Mouse (Mus musculus) monocyte, adult 5-6 weeks (primary cell): ENCODE results near the gene 1700067K01Rik. TPM values are rescaled to one million over a fixed set of nuclear protein-coding genes. Genes with fewer than 3 reads are reported as not detected.
"Not testable (repeated sequence)": the region's sequence is repeated elsewhere in the genome, so short reads cannot be mapped to it uniquely, and the experiment has no call there.

ENCODE experiments used
- ATAC-seq: fragments of 153-309, 156-312 bp; replicated peaks from 2 replicates; pipeline ENCODE4 v1.8.0; 2017; ENCODE audit warnings: mild to moderate bottlenecking; ENCODE audit not compliant: low TSS enrichment, insufficient number of reproducible peaks, severe bottlenecking, poor library complexity, low FRiP score
- total RNA-seq: library from RNA; stranded (forward); fragments of 200-1000, 200-491, 200-594 nt; gene quantifications from 3 replicates; pipeline ENCODE4 v1.2.3, GENCODE M21; 2017

Gene 1700067K01Rik
- total RNA-seq, 1 experiment from 2014 or later = not detected

- no peak for ATAC-seq
These were observed 20.5 kb upstream of the 1700067K01Rik start for GRCm38 (mm10) chr8:83980845-83981244.

- no peak for ATAC-seq
These were observed 19.8 kb upstream of the 1700067K01Rik start for GRCm38 (mm10) chr8:83981533-83981932.

- ATAC-seq = no peak
These were observed 18.9 kb upstream of the 1700067K01Rik start for GRCm38 (mm10) chr8:83982449-83982848.

- not testable (repeated sequence) for ATAC-seq
These were observed 18.1 kb upstream of the 1700067K01Rik start for GRCm38 (mm10) chr8:83983222-83983621.

GRCm38 (mm10) chr8:83989243-83989642, 12.1 kb upstream of the 1700067K01Rik start:
- ATAC-seq = peak; percentile 48; the same call in 1 of the 2 replicates

GRCm38 (mm10) chr8:83990170-83990569, 11.1 kb upstream of the 1700067K01Rik start:
- no peak for ATAC-seq

GRCm38 (mm10) chr8:83992488-83992887, 8.8 kb upstream of the 1700067K01Rik start:
- no peak for ATAC-seq

- ATAC-seq = no peak
These were observed 7.3 kb upstream of the 1700067K01Rik start for GRCm38 (mm10) chr8:83994030-83994429.

- no peak for ATAC-seq
These were observed 5.3 kb upstream of the 1700067K01Rik start for GRCm38 (mm10) chr8:83995973-83996372.

GRCm38 (mm10) chr8:83996567-83997505, 4.5 kb upstream of the 1700067K01Rik start:
- 0 out of 2 replicates have a peak, but pooled peaks have one; percentile 24 for ATAC-seq

GRCm38 (mm10) chr8:83997511-83998141, 3.7 kb upstream of the 1700067K01Rik start, which contains the start of gene Samd1:
Samd1 (plus strand) TSS chr8:83997672.
- ATAC-seq = no peak

- ATAC-seq = 0 out of 2 replicates have a peak, but pooled peaks have one; percentile 7
These were observed 2.9 kb upstream of the 1700067K01Rik start for GRCm38 (mm10) chr8:83998231-83999056.

GRCm38 (mm10) chr8:83999057-83999705, 2.1 kb upstream of the 1700067K01Rik start:
- no peak for ATAC-seq

GRCm38 (mm10) chr8:83999825-84000224, 1.5 kb upstream of the 1700067K01Rik start:
- ATAC-seq = no peak

GRCm38 (mm10) chr8:84002957-84003611, 1.8 kb downstream of the 1700067K01Rik start:
- ATAC-seq = no peak

GRCm38 (mm10) chr8:84003612-84004246, 2.4 kb downstream of the 1700067K01Rik start:
- no peak for ATAC-seq

GRCm38 (mm10) chr8:84004533-84005201, 3.4 kb downstream of the 1700067K01Rik start:
- ATAC-seq = peak; percentile 97
